Mouse (Mus musculus): ENCODE measurements around the gene Iqsec1.
"Not testable (repeated sequence)": the region's sequence is repeated elsewhere in the genome, so short reads cannot be mapped to it uniquely, and the experiment has no call there.

Gene Iqsec1

DNA sequence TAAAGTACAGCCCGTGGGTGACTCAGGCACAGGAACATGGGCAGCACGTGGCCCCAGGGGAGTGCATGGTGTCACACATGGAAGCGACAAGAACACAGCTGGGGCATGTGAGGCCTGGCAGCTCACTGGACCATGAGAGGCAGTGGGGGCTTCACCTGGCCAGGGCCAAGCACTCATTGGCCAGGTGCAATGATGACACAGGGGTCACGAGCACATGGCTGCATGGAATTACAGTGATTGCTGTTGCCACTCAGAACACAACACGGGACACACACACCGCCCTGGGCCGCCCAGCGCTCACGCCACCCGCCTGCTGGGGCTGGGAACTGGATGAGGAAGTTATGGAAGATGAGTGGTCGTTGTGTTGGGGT lies 327.5 kb downstream of the Iqsec1 start:
- DNase-seq (ENCODE audit: low spot score in 2 of 2), result peak; percentile 37 to 72

DNA sequence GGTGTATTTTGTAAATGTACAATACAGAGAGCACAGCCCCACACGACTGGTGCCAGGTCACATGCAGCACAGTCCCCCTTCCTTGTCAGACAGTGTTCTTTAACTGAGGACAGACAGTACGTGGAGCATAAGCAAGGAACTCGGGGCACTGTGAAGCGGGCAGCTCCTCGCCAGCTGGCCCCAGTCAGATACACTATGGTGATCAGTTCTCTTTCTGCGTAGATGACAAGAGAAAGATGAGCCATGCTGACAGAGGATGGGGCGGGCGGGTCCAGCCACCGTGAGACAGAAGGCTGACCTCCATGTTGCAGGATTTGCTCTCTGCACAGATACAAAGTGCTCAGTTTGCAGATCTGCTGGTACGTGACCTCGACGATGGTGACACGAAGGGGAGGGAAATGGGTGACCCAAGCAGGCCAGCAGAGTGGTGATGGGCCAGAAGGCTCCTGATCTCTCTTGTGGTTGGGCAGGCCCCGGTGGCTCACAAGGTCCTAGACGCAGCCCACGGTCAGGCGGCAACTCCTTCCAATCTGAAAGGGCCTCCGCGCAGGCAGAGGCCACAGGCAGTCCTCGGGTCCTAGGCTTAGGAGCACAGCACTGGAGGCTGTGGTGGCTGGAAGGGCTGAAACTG lies 328.0 kb downstream of the Iqsec1 start:
- DNase-seq (ENCODE audit: low spot score in 2 of 2), result no peak

DNA sequence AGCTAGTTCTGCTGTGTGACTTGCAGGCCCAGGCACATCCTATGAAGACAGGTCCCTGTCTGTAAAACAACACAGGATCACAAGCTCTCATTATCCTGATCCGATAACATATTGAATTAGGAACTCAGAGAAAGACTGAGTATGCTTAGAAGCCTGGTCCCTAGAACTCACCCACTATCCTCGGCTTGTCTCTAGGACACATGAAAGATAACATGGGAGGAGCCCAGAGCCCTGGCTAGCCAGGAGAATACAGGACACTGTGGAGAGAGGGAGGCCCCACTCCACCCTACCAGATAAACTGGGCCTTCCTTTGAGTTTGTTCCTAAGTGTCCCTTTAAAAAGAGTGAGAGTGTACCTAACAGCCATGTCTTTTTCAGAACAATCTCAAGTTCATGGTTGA lies 328.6 kb downstream of the Iqsec1 start:
- DNase-seq (ENCODE audit: low spot score in 2 of 2), result no peak

DNA sequence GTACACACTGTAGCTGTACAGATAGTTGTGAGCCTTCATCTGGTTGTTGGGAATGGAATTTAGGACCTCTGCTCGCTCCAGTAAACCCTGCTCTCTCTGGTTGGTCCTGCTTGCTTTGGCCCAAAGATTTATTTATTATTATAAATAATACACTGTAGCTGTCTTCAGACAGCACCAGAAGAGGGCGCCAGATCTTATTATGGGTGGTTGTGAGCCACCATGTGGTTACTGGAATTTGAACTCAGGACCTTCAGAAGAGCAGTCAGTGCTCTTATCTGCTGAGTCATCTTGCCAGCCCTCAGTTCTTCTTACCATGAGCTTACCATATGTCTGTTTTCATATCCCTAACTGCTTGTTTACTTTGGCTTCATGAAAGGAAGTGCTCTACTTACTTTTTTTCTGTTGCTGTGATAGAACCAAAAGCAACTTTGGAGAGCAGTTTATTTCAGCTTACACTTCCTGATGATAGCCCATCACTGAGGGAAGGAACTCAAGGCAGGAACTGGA lies 332.1 kb downstream of the Iqsec1 start:
- DNase-seq (ENCODE audit: low spot score in 2 of 2), result not testable (repeated sequence)

DNA sequence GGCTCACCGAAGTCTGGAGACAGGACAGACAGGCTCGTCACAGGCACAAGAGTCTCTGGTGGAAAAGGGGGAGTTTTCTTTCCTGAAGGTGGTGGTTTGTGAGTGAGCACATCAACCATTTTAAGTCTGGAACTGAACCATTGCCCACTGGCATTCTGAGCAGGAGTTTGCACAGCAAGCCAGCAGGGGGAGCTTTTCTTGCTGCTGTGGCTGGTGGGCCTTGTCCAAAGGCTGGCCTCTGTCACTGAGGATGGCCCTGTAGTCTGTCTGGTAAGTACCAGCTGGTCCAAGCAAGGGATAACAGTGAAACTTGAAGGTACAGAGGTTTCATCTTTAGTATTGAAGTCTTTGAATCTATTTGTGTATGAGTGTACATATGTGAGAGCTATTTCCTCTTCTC lies 334.7 kb downstream of the Iqsec1 start:
- peak; percentile 59 to 79 for DNase-seq (ENCODE audit: low spot score in 2 of 2)

DNA sequence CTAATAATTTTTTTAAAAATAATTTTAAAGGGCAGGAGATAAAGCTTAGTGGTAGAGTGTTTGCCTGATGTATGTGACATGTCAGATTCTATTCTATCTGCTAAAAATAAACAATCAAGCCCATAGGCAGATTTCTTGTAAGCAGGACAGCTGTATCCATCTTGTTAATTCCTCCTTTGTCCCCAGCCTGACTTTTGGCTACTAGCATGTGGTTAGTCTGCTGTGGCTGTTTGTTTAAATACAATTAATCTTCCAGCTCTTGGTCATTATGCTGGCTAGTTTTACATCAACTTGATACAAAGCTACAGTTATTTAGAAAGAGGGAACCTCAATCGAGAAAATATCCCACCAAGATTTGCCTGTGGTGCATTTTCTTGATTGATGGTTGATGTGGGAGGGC lies 337.9 kb downstream of the Iqsec1 start:
- DNase-seq (ENCODE audit: low spot score in 2 of 2), result no peak

DNA sequence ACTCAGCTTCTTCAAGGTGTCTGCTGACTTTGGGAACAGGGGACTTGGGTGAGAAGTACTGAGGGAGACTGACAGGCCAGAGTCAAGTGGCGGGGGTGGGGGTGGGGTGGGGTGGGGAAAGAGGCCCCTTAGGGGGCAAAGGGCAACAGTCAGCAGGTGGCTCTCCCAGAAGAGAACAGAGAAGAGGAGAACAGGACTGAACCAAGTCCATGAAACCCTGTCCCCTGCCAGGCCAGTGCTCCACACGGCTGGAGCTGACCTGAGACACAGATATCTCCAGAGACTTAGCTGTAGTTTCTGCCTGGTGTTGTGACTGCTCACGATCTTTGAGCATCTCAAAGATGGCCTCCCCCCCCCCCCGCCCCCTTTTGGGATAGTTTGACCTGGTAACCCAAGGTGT lies 339.2 kb downstream of the Iqsec1 start:
- DNase-seq (ENCODE audit: low spot score in 2 of 2), result no peak

DNA sequence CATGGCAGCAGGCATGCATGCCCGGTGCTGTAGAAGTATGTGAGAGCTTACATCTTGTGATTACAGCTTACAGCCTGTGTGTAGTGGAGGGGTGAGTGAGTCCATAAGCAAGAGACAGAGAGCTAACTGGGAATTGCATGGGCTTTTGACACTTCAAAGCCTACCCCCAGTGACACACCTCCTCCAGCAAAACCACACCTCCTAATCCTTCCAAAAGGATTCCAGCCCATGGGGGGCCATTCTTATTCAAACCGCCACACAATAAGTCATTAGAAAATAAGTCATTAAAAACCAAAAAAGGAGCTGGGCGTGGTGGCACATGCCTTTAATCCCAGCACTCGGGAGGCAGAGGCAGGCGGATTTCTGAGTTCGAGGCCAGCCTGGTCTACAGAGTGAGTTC lies 340.1 kb downstream of the Iqsec1 start:
- no peak for DNase-seq (ENCODE audit: low spot score in 2 of 2)

DNA sequence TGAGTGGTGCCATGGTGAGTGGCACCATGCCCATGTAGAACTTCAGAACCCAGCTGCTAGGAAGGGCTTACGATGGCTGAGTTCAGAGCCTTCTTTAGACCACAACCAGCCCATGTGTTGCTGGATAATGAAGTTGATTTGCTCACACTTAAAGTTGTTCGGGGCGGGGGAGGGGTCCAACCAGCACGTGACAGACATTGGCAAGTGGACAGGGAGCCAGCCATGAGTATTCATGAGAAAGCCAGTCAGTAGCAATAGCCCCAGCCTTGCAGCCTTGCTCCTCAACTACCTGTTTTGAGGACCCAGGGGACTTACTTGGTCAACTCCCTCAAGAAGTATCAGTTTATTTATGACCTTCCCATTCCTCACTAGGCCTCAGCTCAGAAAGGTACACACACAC lies 343.5 kb downstream of the Iqsec1 start:
- DNase-seq (ENCODE audit: low spot score in 2 of 2), result no peak

DNA sequence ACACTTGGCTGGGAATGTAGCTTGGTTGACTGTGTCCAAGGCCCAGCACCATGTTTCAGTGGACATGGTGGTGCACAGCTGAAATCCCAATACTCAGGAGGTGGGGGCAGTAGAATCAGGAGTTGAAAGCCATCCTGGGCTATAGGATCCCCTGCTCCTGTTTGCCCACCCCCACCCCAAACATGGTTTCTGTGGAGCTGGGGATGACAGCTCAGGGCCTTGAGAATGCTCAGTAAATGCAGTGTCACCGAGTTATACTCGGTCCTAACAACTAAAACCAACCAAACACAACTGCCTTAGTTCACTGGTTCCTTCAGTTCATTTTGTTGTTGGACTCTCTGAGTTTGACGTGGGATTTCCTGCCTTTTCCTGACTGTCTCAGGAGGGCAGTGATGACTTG lies 345.4 kb downstream of the Iqsec1 start:
- DNase-seq (ENCODE audit: low spot score in 2 of 2), result no peak

DNA sequence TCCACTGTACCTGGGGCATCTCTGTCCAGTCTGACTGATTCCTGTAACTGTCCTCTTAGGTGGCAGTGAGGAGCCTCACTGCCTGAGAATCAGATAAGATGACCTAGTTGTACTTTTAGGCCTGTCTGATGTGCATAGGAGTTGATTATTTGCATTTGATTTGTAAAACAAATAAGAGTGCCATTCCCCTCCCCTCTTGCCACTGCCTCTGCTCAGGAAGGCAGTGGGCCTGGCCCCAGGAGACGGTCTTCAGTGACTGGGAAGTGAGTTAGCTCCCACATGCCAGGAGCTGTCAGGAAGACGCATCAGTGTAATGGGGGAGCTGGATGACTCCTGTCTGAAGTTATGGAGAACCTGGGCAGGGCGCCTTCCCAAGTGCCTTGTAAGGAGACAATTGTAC lies 352.9 kb downstream of the Iqsec1 start:
- no peak for DNase-seq (ENCODE audit: low spot score in 2 of 2)

DNA sequence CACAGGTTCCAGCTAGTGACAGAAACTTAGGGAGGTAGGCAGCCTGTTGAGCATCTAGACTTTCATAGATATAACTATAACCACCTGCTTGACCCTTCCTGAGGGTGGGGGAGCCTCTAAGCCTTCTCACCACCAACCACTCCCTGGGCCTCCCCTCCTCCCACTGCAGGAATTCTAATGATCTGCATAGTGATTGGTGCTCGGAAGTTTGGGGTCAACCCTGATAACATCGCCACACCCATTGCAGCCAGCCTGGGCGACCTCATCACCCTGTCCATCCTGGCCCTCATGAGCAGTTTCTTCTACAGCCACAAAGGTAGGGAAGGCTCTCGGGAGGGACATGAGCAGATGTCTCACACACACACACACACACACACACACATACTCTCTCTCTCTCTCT lies 353.4 kb downstream of the Iqsec1 start:
- DNase-seq (ENCODE audit: low spot score in 2 of 2), result no peak

DNA sequence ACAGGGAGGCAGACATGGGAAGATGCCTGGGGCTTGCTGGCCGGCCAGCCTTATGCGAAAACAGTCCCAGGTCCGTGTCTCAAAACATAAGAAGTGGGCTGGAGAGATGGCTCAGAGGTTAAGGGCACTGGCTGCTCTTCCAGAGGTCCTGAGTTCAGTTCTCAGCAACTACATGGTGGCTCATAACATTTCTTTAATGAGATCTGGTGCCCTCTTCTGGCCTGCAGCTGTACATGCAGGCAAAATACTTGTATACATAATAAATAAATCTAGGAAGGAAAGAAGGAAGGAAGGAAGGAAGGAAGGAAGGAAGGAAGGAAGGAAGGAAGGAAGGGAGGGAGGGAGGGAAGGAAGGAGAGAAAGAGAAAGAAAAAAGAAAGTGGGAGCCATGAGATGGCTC lies 356.0 kb downstream of the Iqsec1 start:
- not testable (repeated sequence) for DNase-seq (ENCODE audit: low spot score in 2 of 2)

DNA sequence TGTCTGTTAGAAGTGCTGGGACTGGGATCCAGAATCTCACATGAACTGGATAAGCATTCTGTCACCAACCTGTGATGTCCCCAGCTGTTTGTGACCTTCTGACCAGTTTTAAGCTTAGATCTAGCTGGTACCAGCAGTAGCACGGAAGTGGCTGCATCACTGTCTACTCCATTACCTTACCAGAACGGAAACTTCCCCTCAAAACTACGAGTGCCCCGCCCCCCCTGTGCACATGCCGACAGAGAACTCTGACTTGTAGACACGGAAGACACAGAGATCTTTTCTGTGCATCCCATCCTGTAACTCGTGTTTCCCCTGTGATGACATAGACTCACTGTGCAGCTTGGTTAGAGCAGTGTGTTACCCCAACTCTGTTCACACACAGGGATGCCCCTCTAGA lies 358.1 kb downstream of the Iqsec1 start:
- no peak for DNase-seq (ENCODE audit: low spot score in 2 of 2)

DNA sequence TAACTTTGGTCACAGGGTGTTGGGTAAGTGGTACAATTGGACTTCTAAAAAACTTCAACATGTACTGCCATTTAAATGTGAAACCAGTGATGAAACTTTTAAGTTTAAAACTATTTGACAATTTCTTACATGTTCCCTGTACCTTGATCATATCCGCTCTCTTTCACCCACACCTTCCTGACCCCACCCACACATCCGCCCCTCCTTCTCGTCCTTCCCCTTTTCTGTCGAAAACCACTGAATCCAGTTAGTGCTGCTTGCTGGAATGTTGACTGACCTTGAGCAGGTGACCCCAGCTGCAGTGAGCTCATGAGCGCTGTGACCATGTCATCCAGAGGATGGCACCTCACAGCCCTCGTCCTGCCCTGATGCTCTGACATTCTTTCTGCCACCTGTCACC lies 359.0 kb downstream of the Iqsec1 start:
- no peak for DNase-seq (ENCODE audit: low spot score in 2 of 2)

DNA sequence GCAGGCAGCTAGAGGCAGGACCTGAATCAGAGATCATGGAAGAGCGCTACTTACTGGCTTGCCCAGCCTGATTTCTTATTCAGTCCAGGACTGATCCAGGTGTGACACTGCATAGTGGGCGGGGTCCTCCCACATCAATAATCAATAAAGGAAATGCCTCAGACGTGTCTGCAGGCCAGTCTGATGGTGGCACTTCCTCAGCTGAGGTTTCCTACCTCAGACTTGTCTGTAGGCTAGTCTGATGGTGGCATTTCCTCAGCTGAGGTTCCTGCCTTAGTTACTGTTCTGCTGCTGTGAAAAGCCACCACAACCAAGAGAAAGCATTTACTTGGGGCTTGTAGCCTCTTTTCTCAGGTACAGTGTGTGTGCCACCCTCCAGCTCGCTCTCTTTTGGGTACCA lies 360.9 kb downstream of the Iqsec1 start:
- DNase-seq (ENCODE audit: low spot score in 2 of 2), result no peak

DNA sequence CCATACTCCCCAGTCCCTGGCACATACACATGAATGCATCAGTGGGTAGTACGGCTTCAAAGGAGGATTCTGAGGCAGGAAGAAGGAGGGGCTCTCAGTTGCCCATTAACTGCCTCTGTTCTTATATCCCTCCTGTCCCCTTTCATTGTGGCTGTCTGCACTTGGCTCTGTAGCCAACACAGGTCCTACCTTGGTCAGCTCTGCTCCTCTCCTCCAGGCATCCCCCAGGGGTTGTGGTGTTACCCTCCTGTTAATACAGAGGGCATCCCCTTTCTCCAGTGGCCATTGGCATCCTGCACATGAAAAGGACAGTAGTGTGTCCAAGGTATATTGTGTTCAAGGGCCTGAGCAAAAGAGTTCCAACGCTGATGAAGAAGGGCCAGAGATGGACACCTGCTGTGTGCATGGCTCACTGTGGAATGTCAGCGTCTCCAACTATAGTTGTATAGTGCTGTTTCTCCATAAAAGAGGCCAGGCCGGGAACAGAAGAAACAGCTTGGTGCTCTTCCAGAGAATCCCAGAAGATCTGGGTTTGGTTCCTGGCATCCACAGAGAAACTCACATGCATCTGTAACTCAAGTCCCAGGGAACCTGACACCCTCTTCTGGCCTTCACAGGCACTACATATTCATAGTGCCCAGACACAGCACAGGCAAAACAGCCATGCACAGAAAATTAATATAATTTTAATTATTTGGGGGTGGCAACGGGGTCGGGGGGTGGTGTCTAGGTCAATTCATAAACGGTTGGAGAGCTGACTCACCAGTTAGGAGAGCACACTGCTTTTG lies 363.1 kb downstream of the Iqsec1 start:
- peak in 1 of 2 experiments; percentile 28 for DNase-seq (ENCODE audit: low spot score in 2 of 2)

DNA sequence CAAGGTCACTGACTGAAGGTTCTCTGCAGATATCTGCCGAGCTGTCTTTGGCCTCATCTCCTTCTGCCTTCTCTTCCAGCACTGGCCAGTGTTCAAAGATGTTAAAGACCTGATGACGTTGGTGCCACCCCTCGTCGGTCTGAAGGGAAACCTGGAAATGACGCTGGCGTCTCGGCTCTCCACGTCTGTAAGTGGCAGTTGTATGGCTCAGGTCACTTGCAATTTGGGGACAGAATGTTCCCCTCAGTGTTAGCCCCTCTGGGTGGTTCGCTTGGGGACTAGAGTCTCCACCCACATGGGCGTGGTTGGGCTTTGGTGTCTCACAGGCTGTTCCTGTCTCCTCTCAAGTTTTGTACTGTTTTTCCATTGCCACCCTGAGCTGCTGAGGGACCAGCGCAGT lies 363.8 kb downstream of the Iqsec1 start:
- peak in 1 of 2 experiments; percentile 63 for DNase-seq (ENCODE audit: low spot score in 2 of 2)

DNA sequence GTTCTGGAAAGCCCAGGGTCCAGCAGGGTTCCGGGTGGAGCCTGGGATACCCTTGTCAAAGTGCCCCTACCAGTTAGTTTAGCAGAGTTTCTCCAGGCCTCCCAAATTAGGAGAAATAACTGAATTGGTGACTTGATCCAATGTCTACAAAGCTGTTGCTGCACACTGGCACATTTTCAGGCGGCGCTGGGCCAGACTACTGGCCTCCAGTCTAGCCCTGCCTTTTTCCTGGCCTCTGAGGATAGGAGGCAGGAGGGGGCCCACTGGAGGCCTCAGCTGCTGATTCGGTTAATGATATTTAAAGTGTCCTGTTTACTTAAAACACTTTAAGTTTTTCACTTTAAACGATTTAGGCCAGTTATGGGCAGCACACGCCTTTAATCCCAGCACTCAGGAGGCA lies 364.3 kb downstream of the Iqsec1 start:
- peak in 1 of 2 experiments; percentile 32 for DNase-seq (ENCODE audit: low spot score in 2 of 2)

DNA sequence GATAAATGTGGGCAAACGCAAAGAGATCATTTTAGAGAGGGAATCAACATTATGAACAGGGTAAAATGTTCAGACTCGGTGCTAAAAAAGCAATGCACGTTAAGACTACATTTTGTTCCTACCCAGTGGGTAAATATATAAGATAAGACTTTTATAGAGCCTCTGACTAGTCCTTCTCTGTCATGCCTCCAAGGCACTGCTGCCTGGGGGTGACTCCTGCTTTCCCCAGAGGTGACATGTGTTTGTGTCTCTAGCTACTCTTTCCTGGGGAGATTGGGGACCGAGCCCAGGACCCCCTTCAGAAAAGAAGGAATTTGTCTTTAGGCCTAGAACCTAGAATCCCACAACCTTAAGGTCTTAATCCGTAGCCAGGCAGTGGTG lies 365.0 kb downstream of the Iqsec1 start:
- no peak for DNase-seq (ENCODE audit: low spot score in 2 of 2)

DNA sequence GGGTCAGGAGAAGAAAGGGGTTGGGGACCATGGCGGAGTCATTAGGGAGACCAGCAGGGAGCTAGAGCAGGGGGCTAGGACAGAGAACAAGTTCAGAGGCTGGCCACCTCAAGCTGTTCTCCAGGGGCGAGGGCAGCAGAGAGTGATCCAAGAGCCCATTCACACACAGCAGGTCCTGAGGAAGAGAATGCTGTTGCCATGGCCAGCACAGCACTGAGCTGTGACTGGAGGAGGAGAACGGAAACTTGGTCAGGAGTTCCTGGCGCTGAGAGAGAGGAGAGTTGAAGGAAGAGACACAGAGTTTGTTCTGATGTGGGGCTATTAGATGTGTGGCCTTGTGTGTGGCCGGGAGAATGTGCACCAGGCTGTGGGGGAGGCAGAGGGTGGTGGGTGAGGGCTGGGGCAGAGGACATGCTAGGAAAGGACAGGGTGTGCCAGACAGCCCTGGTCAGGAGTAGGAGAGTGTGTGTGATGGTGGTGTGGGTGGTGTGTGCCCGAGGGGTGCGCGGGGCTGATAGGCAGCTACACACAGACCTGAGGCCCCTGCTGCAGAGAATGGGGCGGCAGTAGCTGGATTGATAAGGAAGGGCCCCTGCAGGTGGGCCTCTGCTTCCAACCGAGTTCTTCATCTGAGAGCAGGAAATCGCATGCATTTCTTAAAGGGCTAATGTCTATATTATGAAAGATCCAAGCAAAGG lies 365.6 kb downstream of the Iqsec1 start:
- peak; percentile 71 to 79 for DNase-seq (ENCODE audit: low spot score in 2 of 2)

DNA sequence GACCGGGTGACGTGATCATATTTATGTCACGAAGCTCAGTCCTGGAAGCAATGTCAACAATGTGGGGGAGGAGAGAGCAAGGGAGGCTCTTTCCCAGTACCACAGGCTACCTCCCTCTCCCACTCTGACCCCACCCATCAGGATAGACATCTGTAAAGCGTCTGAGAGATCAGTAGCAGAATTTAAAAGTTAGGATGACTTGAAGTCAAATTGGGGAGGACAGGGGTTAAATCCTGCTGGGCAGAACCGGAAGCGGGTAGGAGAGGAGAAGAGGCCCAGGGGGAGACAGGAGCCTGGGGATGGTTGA lies 366.9 kb downstream of the Iqsec1 start:
- no peak for DNase-seq (ENCODE audit: low spot score in 2 of 2)
